Mouse (Mus musculus) gastrocnemius, adult 8-10 months (tissue): ENCODE results near the gene Kmt5b. TPM values are rescaled to one million over a fixed set of nuclear protein-coding genes. Genes with fewer than 3 reads are reported as not detected.

Source experiments
- DNase-seq, 2 experiments: peaks; one replicate each; pipeline ENCODE4 v3.0.0; 2022; ENCODE audit warnings: low spot score in 2 of 2
- total RNA-seq, 4 experiments: library from RNA; stranded (reverse); gene quantifications; 2 replicates each; pipeline ENCODE4 v1.2.4; 2022

Gene Kmt5b
- total RNA-seq, 4 experiments from 2014 or later: 15.5 to 21.3 (median 18.6) TPM

GRCm38 (mm10) chr19:3767781-3768696, 818 bp downstream of the Kmt5b start:
- peak; percentile 77 to 80 for DNase-seq

- peak; percentile 86 to 90 for DNase-seq
Observed at GRCm38 (mm10) chr19:3768697-3769383, 1.6 kb downstream of the Kmt5b start.

- no peak for DNase-seq
Observed at GRCm38 (mm10) chr19:3769533-3769932, 2.3 kb downstream of the Kmt5b start.

GRCm38 (mm10) chr19:3774159-3774558, 6.9 kb downstream of the Kmt5b start:
- no peak for DNase-seq

GRCm38 (mm10) chr19:3778713-3779112, 11.5 kb downstream of the Kmt5b start:
- DNase-seq: no peak

- DNase-seq: no peak
Observed at GRCm38 (mm10) chr19:3790077-3790476, 22.9 kb downstream of the Kmt5b start.

GRCm38 (mm10) chr19:3805526-3805925, 38.3 kb downstream of the Kmt5b start:
- no peak for DNase-seq

GRCm38 (mm10) chr19:3810536-3811233, 43.5 kb downstream of the Kmt5b start:
- no peak for DNase-seq

- peak; percentile 12 to 28 for DNase-seq
Observed at GRCm38 (mm10) chr19:3814461-3814860, 47.2 kb downstream of the Kmt5b start.

- no peak for DNase-seq
Observed at GRCm38 (mm10) chr19:3815824-3816223, 48.6 kb downstream of the Kmt5b start.

- DNase-seq: no peak
Observed at GRCm38 (mm10) chr19:3819080-3819479, 51.9 kb downstream of the Kmt5b start.

- no peak for DNase-seq
Observed at GRCm38 (mm10) chr19:3819899-3820444, 52.8 kb downstream of the Kmt5b start.

- DNase-seq: no peak
Observed at GRCm38 (mm10) chr19:3825044-3825443, 57.8 kb downstream of the Kmt5b start.

- DNase-seq: no peak
Observed at GRCm38 (mm10) chr19:3829863-3830262, 62.6 kb downstream of the Kmt5b start.

- DNase-seq: no peak
Observed at GRCm38 (mm10) chr19:3831716-3832115, 64.5 kb downstream of the Kmt5b start.

GRCm38 (mm10) chr19:3832851-3833353, 65.7 kb downstream of the Kmt5b start:
- DNase-seq: no peak

- no peak for DNase-seq
Observed at GRCm38 (mm10) chr19:3834301-3834700, 67.1 kb downstream of the Kmt5b start.

- no peak for DNase-seq
Observed at GRCm38 (mm10) chr19:3836791-3837190, 69.6 kb downstream of the Kmt5b start.

GRCm38 (mm10) chr19:3838931-3839330, 71.7 kb downstream of the Kmt5b start:
- no peak for DNase-seq

- no peak for DNase-seq
Observed at GRCm38 (mm10) chr19:3839686-3840085, 72.5 kb downstream of the Kmt5b start.

GRCm38 (mm10) chr19:3840214-3840651, 73.0 kb downstream of the Kmt5b start:
- no peak for DNase-seq
